Mouse (Mus musculus): ENCODE results near the gene Tmem201. TPM values are rescaled to one million over a fixed set of nuclear protein-coding genes. Genes with fewer than 3 reads are reported as not detected.
A peak's percentile ranks its signal among the peaks of the same experiment; 100 is the strongest.

Gene Tmem201
- polyA plus RNA-seq, 1 experiment from 2014 or later, result 35.1 TPM

- no peaks in the 10 kb centered on the region for H3K9me3 ChIP-seq (ENCODE audit: control insufficient read depth, low read length)
- peak overlapping the region; percentile 42 for H3K9ac ChIP-seq (replicated peaks; ENCODE audit: low read depth, low read length)
- peak; percentile 74; the same call in 1 of the 2 replicates for ATAC-seq (ENCODE audit: low read depth)
- H3K27me3 ChIP-seq (ENCODE audit: control insufficient read depth, insufficient read depth, low read length), result no peaks in the 10 kb centered on the region
- H3K4me1 ChIP-seq (ENCODE audit: control insufficient read depth, insufficient read depth, low read length), result peaks cover 5% of the 10 kb centered on the region
- no peaks in the 10 kb centered on the region for H3K36me3 ChIP-seq (ENCODE audit: control insufficient read depth, insufficient read depth, low read length)
- peak overlapping the region; percentile 81 for H3K4me2 ChIP-seq (ENCODE audit: low read depth, low read length)
- H3K4me3 ChIP-seq (ENCODE audit: low read depth, low read length), result peak overlapping the region; percentile 33
- 2% methylated on average over 34 of the region's 35 CpGs for WGBS
- H3K27ac ChIP-seq (ENCODE audit: low read depth, low read length), result no peak overlapping the region
Observed at GRCm38 (mm10) chr4:149698197-149698821, 39.5 kb downstream of the Tmem201 start.

- Histone ChIP-seq H3K27ac (ENCODE audit: low read depth, low read length) (no peak overlapping the region), H3K4me2 (ENCODE audit: low read depth, low read length) (peak overlapping the region; percentile 81), H3K4me3 (ENCODE audit: low read depth, low read length) (peak overlapping the region; percentile 33), H3K9ac (replicated peaks; ENCODE audit: low read depth, low read length) (peak overlapping the region; percentile 42; the same call in 1 of the 2 replicates), H3K4me1 (ENCODE audit: control insufficient read depth, insufficient read depth, low read length) (peaks cover 5% of the 10 kb centered on the region), H3K27me3 (ENCODE audit: control insufficient read depth, insufficient read depth, low read length) (no peaks in the 10 kb centered on the region), H3K9me3 (ENCODE audit: control insufficient read depth, low read length) (no peaks in the 10 kb centered on the region), H3K36me3 (ENCODE audit: control insufficient read depth, insufficient read depth, low read length) (no peaks in the 10 kb centered on the region)
- 35% methylated on average over 15 of the region's 15 CpGs for WGBS
- ATAC-seq (ENCODE audit: low read depth), result no peak
Observed at GRCm38 (mm10) chr4:149697506-149698196, 40.2 kb downstream of the Tmem201 start.

- no peaks in the 10 kb centered on the region for H3K9me3 ChIP-seq (ENCODE audit: control insufficient read depth, low read length)
- no peak for ATAC-seq (ENCODE audit: low read depth)
- no peak overlapping the region for H3K9ac ChIP-seq (replicated peaks; ENCODE audit: low read depth, low read length)
- no peak overlapping the region for H3K4me2 ChIP-seq (ENCODE audit: low read depth, low read length)
- no peak overlapping the region for H3K27ac ChIP-seq (ENCODE audit: low read depth, low read length)
- H3K27me3 ChIP-seq (ENCODE audit: control insufficient read depth, insufficient read depth, low read length), result no peaks in the 10 kb centered on the region
- WGBS, result 38% methylated on average over 16 of the region's 16 CpGs
- H3K36me3 ChIP-seq (ENCODE audit: control insufficient read depth, insufficient read depth, low read length), result no peaks in the 10 kb centered on the region
- no peak overlapping the region for H3K4me3 ChIP-seq (ENCODE audit: low read depth, low read length)
- H3K4me1 ChIP-seq (ENCODE audit: control insufficient read depth, insufficient read depth, low read length), result peaks cover 5% of the 10 kb centered on the region
Observed at GRCm38 (mm10) chr4:149696189-149696971, 41.5 kb downstream of the Tmem201 start.

- no peaks in the 10 kb centered on the region for H3K4me1 ChIP-seq (ENCODE audit: control insufficient read depth, insufficient read depth, low read length)
- H3K4me2 ChIP-seq (ENCODE audit: low read depth, low read length), result no peak overlapping the region
- H3K9ac ChIP-seq (replicated peaks; ENCODE audit: low read depth, low read length), result no peak overlapping the region
- H3K27ac ChIP-seq (ENCODE audit: low read depth, low read length), result no peak overlapping the region
- H3K27me3 ChIP-seq (ENCODE audit: control insufficient read depth, insufficient read depth, low read length), result no peaks in the 10 kb centered on the region
- ATAC-seq (ENCODE audit: low read depth), result no peak
- no peaks in the 10 kb centered on the region for H3K36me3 ChIP-seq (ENCODE audit: control insufficient read depth, insufficient read depth, low read length)
- H3K4me3 ChIP-seq (ENCODE audit: low read depth, low read length), result no peak overlapping the region
- no peaks in the 10 kb centered on the region for H3K9me3 ChIP-seq (ENCODE audit: control insufficient read depth, low read length)
- WGBS, result 82% methylated on average over 8 of the region's 8 CpGs
Observed at GRCm38 (mm10) chr4:149691368-149691767, 46.5 kb downstream of the Tmem201 start.

GRCm38 (mm10) chr4:149690828-149691280, 47.0 kb downstream of the Tmem201 start:
- H3K4me2 ChIP-seq (ENCODE audit: low read depth, low read length), result no peak overlapping the region
- H3K36me3 ChIP-seq (ENCODE audit: control insufficient read depth, insufficient read depth, low read length), result no peaks in the 10 kb centered on the region
- no peak for ATAC-seq (ENCODE audit: low read depth)
- H3K9ac ChIP-seq (replicated peaks; ENCODE audit: low read depth, low read length), result no peak overlapping the region
- H3K4me1 ChIP-seq (ENCODE audit: control insufficient read depth, insufficient read depth, low read length), result no peaks in the 10 kb centered on the region
- 95% methylated on average over 8 of the region's 8 CpGs for WGBS
- H3K9me3 ChIP-seq (ENCODE audit: control insufficient read depth, low read length), result no peaks in the 10 kb centered on the region
- H3K4me3 ChIP-seq (ENCODE audit: low read depth, low read length), result no peak overlapping the region
- H3K27ac ChIP-seq (ENCODE audit: low read depth, low read length), result no peak overlapping the region
- no peaks in the 10 kb centered on the region for H3K27me3 ChIP-seq (ENCODE audit: control insufficient read depth, insufficient read depth, low read length)

GRCm38 (mm10) chr4:149689822-149690700, 47.8 kb downstream of the Tmem201 start:
- ATAC-seq (ENCODE audit: low read depth), result no peak
- 86% methylated on average over 12 of the region's 12 CpGs for WGBS
- no peaks in the 10 kb centered on the region for H3K9me3 ChIP-seq (ENCODE audit: control insufficient read depth, low read length)

GRCm38 (mm10) chr4:149688861-149689260, 49.0 kb downstream of the Tmem201 start:
- H3K4me1 ChIP-seq (ENCODE audit: control insufficient read depth, insufficient read depth, low read length), result no peaks in the 10 kb centered on the region
- WGBS, result 67% methylated on average over 14 of the region's 14 CpGs

More at GRCm38 (mm10) chr4:149689822-149690700, 47.8 kb downstream of the Tmem201 start:
- no peaks in the 10 kb centered on the region for H3K4me1 ChIP-seq (ENCODE audit: control insufficient read depth, insufficient read depth, low read length)
- no peak overlapping the region for H3K27ac ChIP-seq (ENCODE audit: low read depth, low read length)
- H3K36me3 ChIP-seq (ENCODE audit: control insufficient read depth, insufficient read depth, low read length), result no peaks in the 10 kb centered on the region
- no peak overlapping the region for H3K4me2 ChIP-seq (ENCODE audit: low read depth, low read length)
- no peak overlapping the region for H3K4me3 ChIP-seq (ENCODE audit: low read depth, low read length)
- H3K27me3 ChIP-seq (ENCODE audit: control insufficient read depth, insufficient read depth, low read length), result no peaks in the 10 kb centered on the region
- H3K9ac ChIP-seq (replicated peaks; ENCODE audit: low read depth, low read length), result no peak overlapping the region

GRCm38 (mm10) chr4:149684841-149685623, 52.8 kb downstream of the Tmem201 start:
- WGBS, result 81% methylated on average over 11 of the region's 11 CpGs
- H3K27me3 ChIP-seq (ENCODE audit: control insufficient read depth, insufficient read depth, low read length), result no peaks in the 10 kb centered on the region
- ATAC-seq (ENCODE audit: low read depth), result no peak

More at GRCm38 (mm10) chr4:149688861-149689260, 49.0 kb downstream of the Tmem201 start:
- Histone ChIP-seq H3K9me3 (ENCODE audit: control insufficient read depth, low read length) (no peaks in the 10 kb centered on the region), H3K27me3 (ENCODE audit: control insufficient read depth, insufficient read depth, low read length) (no peaks in the 10 kb centered on the region), H3K36me3 (ENCODE audit: control insufficient read depth, insufficient read depth, low read length) (no peaks in the 10 kb centered on the region), H3K27ac (ENCODE audit: low read depth, low read length) (no peak overlapping the region), H3K9ac (replicated peaks; ENCODE audit: low read depth, low read length) (no peak overlapping the region), H3K4me2 (ENCODE audit: low read depth, low read length) (no peak overlapping the region), H3K4me3 (ENCODE audit: low read depth, low read length) (no peak overlapping the region)
- no peak for ATAC-seq (ENCODE audit: low read depth)

More at GRCm38 (mm10) chr4:149684841-149685623, 52.8 kb downstream of the Tmem201 start:
- Histone ChIP-seq H3K4me1 (ENCODE audit: control insufficient read depth, insufficient read depth, low read length) (no peaks in the 10 kb centered on the region), H3K4me2 (ENCODE audit: low read depth, low read length) (no peak overlapping the region), H3K9me3 (ENCODE audit: control insufficient read depth, low read length) (no peaks in the 10 kb centered on the region), H3K4me3 (ENCODE audit: low read depth, low read length) (no peak overlapping the region), H3K9ac (replicated peaks; ENCODE audit: low read depth, low read length) (no peak overlapping the region), H3K27ac (ENCODE audit: low read depth, low read length) (no peak overlapping the region), H3K36me3 (ENCODE audit: control insufficient read depth, insufficient read depth, low read length) (no peaks in the 10 kb centered on the region)

Data from neural tube, embryonic 14.5 days (tissue).